Mouse (Mus musculus): ENCODE measurements around the gene Traf3ip2.

Traf3ip2 gene

DNA sequence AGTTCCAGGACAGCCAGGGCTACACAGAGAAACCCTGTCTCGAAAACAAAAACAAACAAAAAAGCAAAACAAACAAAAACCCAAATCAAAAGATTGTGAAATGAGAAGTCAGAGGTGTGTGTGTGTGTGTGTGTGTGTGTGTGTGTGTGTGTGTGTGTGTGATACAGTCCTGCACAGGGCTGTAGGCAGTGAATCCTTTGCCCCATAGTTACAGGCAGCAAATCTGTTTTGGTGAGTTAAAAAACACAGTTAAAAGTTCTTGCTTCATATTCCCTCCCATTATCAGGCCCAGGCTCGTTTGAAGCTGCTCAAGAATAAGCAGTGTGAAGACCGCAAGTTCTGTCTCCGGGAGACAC, at the start of gene Traf3ip2:
TSS of gene Traf3ip2 (plus strand) at position 302 of the 356 bp plus-strand sequence.
- DNase-seq (ENCODE audit: low spot score), result no peak

DNA sequence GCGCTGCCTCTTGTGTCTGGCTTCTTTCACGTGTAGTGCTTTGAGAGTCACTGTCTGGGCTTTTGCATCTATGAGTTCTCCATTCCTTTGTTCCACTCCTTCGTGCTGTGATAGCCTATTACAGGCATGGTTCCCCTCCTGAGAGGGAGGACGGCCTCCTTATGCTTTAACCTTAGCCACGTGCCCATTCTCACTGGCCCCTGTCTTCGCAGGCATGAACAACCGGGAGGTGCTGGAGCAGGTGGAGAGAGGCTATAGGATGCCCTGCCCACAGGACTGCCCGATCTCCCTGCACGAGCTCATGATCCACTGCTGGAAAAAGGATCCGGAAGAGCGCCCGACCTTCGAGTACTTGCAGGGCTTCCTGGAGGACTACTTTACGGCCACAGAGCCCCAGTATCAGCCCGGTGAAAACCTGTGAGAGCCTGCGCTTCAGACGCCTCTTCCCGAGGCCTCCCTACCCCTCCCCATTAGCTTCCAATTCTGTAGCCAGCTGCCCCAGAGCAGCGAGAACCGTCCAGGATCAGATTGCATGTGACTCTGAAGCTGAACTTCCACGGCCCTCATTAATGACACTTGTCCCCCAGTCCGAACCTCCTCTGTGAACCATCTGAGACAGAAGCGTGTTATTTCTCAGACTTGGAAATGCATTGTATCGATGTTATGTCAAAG, 49.0 kb upstream of the Traf3ip2 start:
- no peak for DNase-seq (ENCODE audit: low spot score)

DNA sequence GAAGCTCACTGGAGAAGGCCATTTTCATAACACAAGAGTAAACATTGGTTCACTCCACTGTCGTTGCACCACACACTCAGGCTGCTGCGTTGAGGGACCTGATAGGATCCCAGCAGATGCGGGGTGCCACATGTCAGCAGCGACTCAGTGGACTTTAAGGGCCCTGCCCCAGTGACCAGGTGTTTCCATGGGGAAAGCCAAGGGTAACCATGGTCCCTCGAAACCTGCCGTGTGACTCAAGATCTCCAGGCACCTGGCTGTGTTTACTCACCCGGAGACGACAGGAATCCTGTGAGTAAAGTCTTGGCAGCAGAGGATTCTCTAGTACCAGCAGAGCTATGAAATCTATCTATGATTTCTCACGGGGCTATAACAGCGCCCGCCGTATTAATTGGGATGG, 45.8 kb upstream of the Traf3ip2 start:
- no peak for DNase-seq (ENCODE audit: low spot score)

DNA sequence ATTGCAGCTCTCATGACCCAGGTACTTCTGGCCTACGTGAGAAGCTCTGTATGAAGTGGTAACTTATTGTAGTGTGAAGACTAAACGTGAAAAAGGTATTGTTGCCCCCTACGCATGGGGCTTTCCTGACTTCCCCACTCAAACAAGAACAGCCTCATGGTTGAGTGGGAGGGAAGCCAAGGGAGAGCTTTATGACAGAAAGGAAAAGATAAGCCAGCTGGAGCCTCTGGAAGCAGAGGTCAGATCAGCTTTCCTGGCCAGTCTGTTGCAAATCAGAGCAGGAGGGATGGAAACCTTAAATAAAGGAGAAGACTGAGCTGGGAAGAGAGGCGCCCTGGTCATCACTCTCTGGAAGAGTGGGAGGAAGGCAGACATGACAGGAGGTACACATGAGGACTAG, 43.7 kb upstream of the Traf3ip2 start:
- DNase-seq (ENCODE audit: low spot score), result no peak

DNA sequence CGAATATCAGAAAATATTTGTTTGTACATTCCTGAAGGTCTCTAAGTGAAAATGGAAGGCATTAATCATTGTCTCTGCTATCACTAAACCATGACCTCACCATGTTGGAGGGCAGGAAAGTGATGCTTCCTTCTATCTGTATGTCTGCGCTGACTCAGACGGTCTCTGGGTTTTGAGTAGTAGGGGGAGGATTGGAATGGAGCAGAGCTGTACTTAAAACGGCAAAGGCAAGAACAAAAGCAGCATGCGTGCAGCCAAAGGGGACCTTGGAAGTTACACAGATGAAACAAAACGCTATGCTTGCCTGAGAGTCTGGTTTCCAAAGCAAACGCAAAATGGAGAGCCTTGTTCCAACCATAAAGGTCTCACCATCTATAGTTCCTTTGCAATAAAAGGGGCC, 41.7 kb upstream of the Traf3ip2 start:
- DNase-seq (ENCODE audit: low spot score), result no peak

DNA sequence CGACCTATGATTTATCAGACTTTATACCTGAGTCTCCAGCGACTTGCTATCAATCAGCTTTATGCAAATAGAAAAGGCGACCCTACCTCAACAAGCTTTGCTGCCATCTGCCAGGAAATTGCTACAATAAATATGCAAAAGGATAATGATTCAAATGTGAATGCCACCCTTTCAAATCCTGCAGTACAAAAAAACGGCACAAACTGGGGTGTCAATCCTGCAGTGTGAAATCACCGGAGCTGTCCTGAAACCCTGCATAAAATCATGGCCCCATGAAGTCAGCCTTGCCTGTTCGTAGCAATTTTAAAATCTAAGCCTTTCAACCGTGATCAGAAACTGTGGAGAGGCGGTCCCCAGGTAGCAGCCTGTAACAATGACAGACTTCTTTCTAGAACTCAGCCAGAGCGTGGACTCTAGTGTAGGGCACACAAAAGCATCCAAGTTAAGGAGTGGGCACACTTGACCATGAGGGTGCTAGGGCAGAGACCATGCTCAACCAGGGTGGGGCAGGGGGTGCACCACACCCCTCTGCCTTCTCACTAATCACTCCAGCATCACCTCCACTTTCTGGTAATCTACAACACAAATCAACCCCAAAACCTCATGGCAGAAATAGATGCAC, 40.6 kb upstream of the Traf3ip2 start:
- DNase-seq (ENCODE audit: low spot score), result no peak

DNA sequence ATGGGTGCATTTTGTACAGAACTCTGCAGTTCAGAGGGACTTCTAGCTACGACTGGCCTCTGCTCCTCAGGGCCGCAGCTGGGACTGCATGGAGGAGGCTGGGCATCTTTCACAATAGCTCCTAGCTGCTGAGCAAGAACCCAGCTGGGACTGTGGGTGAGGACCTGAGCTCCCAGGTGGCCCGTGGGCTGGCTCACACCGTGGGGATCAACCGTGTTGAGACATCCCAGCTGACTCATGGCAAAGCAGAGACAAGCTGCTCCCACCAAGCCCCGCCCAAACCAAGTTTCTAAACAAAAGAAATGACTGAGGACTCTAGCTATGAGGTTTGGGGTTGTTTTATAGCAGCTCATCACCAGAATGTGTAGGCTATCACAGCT, 40.1 kb upstream of the Traf3ip2 start:
- DNase-seq (ENCODE audit: low spot score), result no peak

DNA sequence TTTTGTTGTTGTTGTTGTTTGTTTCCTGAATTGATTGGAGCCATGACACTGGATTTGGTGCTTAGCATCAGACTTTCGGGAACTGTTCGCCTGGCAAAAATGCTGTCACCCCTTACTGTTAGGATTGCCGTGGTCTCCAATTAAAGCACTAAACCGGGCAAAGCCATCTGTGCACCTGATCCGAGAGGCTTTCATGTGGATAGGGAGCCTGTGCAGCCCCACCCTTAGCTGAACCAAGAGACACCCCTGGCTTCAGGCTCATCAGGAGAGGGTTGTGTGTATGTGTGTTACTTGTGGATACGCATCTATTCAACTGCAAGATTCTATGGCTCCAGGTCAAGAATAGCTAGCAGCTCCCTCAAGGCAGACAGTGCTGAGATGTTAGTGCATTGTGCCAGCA, 36.3 kb upstream of the Traf3ip2 start:
- no peak for DNase-seq (ENCODE audit: low spot score)

DNA sequence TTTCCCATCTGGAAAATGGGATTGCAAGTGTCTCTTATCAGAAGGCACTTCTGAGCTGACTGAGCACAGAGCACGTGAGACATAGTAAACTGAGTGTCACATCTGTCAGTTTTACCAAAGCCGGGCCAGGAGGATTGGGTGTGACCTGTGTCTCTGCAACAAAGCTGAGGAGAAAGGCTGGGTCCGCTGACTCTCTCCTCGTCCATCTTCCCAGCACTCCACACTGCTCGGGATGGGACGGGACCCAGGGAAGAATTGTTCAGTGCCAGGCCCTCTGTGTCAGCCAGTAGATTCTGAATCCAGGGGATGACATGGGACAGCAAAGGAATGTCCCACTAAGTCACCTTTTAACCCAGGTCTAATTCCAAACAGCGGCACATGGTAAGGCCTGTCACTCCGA, 32.3 kb upstream of the Traf3ip2 start:
- no peak for DNase-seq (ENCODE audit: low spot score)

DNA sequence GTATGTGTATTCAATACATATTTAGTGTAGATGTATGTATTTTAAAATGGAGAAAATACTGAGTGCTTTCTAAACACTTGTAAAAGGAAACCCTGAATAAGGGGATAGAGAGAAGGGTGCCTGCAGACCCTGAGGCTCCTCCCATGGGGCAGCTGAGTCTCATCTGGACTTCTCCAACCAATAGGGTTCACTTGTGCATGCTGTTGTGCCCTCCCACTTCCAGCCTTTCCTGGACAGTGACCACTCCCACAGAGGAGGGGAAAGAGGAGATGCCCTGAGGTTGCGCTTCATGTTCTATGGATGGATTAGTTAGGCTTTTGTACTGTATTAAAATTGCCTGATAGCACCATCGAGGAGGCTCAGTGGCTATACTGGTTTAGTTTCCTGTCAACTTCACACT, 30.3 kb upstream of the Traf3ip2 start:
- no peak for DNase-seq (ENCODE audit: low spot score)

DNA sequence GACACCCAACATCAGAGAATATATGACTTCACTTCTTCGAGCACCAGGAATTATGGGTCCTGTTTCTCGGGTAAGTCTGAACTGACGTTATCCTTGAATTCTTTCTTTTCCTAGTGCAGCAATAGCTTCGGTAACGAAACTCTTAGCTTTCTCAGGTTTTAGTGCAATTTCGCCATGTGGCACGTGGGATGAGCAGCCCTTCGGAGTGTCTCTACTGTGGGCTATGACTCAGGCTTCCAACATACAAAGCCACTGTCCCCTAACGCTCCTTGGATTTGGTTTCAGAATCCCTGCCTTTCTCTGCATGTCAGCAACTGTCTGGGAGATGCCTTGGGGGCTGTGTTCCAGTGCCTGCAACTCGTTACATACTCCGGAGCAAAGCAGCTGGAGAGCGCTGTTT, 29.0 kb upstream of the Traf3ip2 start:
- no peak for DNase-seq (ENCODE audit: low spot score)

DNA sequence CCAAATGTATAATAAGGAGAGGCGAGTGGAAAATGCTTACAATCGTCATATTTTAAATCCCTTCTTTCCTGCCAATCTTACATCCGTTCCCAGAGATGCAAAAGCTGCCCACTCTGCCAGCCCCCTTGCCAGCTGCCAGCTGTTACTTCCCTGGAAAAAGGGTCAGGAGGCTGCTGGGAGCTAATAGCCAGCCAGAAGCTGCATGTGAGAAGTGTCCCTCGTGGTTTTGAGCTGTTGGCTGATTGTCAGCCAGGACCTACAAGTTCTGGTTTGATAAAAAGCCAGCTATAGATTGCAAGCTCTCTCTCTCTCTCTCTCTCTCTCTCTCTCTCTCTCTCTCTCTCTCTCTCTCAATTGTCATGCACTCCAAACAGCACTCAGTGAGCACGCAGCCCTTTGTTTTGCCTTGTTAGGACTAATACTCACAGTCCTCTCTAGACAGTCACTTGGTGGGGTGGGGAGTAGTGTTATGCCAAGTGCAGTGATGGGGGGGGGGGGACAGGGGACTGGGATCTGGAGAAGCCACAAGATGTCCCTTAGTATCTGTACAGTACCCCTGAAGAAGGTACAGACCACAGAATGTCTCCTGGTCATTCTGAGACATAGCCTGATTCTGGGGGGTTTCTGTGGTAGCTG, 25.3 kb upstream of the Traf3ip2 start:
- DNase-seq (ENCODE audit: low spot score), result no peak

DNA sequence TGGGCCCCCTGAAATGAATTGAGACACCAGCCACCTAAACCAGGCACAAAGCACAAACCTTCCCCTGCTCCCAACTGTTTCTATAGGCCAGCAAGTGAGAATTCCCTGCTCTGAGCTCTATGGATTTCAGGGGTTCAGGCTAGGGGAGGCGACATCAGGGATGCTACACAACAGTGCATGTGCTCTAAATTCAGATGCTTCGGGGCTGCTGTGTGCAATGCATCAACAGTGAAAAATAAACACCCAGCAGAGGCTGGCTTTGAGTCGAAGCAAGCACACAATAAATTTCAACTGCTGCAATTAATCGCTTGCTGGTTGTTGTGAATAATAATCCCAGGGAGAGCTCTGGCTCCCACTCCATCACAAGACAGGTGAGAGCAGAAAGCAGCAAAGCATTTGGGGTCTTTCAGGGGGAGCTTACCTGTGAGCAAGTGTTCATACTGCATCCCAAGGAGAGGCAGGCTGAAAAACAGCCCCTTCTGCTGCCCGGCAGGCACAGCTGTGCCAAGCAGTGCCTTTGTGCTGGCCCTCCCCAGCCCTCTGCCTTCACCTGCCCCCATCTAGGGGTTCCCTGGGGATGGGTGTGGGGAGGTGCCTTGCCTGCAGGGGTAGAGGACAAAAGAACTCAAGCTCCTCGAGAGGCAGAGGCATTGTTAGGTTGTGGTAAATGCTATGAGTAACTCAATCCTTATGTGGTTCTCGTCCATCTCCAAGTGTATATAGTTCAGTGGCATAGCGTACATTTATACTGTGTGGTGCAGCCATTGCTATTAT, 24.6 kb upstream of the Traf3ip2 start:
- DNase-seq (ENCODE audit: low spot score), result no peak

DNA sequence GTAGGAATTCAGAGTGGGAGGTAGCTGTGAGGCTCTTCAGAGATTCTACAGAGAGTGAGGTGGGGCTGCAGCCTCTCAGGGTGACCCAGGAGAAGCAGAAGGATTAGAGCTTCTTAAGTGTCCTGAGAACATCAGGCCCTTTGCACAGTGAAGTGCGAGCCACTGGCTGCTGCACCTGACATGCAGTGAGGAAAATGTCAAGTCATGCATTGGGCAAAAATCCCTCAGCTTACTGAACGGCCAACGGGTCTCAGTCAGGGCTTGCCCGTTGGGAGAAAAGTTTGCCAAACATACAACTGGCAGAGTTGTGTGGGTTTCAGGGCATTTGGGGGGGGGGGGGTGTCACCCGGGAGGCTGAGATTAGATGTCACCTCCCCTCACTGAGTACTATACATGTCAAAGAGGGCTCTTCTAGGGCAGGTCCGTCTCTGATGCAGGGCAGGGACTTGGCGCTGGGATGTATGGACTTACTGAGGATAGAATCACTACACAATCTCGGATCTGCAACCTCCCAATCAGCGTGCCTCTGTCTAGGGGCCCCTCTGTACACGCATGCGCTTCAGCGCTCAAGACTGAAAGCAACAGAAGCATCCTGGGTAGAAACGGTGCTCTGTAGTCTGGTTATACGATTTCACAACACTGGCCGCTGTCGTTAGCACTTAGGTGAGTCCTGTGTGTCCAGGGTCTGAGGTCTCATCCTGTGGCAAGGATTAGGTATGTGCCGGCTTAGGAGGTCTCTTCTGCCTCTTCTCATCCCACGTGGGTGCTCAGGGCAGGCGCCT, 22.8 kb upstream of the Traf3ip2 start:
- DNase-seq (ENCODE audit: low spot score), result no peak

DNA sequence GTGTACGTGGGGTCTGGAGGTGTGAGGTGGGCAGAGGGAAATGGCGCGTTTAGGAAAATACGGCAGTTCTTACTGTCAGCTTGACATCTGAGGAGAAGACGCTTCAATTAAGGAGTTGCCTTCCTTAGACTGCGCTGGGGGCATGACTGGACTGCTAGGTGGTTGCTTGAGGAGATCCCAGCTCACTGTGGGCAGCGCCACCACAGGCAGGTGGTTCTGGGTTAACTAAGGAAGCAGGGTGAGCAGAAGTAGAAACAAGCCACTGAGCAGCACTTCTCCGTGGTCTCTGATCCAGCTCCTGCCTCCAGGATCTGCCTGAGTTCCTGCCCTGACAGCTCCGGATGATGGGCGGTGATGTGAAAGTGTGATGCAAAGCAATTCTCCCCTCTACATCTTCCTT, 22.1 kb upstream of the Traf3ip2 start:
- no peak for DNase-seq (ENCODE audit: low spot score)

DNA sequence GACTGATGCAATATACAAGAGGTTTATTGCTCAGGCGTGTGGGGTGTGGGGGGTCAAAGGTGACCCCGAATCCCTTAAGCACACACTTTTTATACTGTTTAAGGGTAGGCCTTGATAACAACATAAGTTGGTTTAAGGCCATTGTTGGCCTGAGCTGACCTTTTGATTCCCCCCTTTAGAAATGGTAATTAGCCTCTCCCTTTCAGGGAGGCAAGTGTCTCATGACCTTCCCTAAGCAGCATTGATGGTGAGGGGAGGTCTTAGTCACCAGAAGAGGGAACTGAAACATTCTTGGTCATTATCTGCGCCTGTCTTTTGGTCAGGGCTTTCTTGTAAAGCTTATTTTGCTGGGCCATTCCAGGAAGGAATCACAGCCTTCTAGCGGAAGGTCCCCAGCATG, 20.2 kb upstream of the Traf3ip2 start:
- no peak for DNase-seq (ENCODE audit: low spot score)

DNA sequence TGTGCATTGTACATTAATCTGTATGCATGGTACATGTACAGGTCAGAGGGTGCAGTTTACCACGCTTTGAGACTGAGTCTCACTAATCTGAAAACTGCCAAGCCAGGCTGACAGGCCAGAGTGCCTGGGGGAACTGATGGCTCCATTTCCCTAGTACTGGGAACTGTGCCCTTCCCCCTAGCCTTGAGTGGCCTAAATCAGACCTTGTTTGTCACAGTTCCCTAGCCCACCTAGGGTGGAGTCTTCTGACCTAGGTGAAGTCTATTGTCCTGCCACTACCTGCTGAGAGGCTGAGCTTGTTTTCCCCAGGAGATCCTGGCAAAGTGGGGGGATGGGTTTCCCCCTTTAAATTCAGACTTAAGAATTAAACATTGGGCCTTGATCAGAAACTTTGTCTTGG, 18.0 kb upstream of the Traf3ip2 start:
- no peak for DNase-seq (ENCODE audit: low spot score)

DNA sequence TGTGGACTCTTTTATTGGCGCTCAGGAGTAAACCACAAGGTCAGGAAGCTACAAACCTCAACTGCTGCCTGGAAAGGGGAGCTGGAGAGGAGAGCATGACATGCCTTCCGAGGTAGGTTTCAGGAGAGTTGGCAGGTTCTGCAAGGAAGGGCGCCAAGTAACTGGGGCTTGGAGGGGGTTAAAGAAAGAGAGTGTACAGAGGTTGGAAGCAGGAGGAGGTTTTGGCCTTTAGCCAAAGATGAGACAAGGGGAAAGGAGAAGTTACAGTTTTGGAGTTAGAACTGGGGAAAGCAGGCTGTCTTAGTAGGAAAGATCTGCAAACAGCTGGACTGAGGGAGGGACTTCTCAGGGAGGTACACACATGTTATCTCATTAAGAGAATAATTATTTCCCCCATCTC, 16.9 kb upstream of the Traf3ip2 start:
- no peak for DNase-seq (ENCODE audit: low spot score)

DNA sequence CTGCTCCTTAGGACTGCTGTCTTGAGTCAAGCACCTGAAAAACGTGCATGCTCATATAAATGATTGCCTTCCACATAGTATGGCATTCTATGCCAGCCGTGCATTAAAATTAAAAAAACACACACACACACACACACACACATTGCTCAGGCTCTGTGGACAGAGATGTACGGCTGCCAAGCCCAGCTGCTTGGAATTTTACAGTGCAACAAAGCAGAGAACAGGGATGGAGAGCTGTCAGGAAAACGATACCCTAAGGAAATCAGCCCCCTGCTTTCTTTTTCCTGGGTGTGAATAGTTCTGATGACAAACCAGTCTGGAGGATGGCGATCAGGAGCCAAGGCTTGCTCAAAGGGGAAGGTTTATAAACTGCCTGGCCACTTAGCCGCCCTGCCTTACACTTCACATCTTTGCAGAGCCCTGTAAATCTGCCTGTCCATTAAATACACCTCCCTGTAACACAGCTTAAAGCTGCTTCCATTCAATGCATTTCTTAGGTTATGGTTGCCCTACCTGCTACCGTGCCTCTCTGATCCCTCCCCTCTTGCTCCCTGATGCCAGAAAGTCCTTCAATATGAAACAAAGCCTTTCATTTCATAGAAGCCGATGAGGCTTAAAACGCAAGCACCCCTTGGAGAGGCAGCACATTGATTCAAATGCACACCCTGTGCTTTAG, 15.5 kb upstream of the Traf3ip2 start:
- no peak for DNase-seq (ENCODE audit: low spot score)

DNA sequence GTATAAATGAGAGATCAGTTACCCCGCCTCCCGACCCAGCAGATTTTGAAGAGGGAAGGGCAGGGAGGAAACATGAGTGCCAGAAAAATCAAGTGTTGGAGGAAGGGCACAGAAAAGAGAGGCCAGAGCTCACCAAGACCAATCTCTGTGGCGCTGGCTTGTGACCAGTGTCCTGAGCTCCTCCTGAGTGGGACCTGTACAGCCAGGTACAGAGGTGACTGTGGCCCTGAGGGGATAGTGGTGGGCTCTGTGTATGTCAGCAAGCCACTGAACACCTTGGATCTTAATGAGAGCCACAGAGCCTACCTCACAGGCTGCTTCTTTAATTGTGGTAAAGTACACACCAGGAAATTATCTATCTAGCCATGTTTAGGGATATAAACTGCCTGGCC, 14.9 kb upstream of the Traf3ip2 start:
- DNase-seq (ENCODE audit: low spot score), result no peak

DNA sequence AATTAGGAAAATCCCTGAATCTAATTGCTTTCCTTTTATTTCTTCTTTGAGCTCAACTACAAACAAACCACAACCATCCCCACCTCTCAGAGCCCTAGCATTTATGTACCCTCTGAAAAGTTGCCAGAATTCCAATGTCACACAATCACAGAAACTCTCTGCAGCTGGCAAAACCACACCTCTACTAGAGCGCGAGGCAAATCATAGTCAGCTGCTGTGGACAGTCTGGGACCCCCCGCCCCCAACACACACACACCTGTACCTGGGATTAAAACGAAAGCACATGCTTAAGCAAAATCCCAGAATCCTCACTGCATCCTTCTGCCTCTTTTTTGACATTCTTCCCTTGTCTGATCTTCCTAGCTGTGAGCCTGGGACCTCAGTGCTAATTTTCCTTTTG, 13.1 kb upstream of the Traf3ip2 start:
- DNase-seq (ENCODE audit: low spot score), result no peak

DNA sequence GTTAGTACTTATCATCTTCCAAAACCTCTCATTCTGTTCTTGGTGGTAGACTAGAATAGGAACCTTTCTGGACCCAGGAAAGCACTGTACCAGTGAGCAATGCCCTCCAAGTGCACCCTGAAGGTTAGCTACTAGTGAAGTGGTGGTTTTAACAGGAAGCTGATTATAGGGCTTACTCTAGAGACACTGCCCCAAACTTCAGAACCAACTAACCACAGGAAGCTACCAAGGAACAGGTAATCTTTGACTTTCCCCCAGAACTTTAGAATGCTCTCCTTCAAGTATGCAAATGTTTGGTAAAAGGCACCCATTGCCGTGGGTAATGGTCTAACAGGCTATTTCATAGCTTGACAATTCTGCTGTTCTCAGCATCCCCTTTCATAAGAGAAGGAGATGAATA, 12.6 kb upstream of the Traf3ip2 start:
- no peak for DNase-seq (ENCODE audit: low spot score)

All from testis, postnatal 10 days (tissue).